Mouse (Mus musculus) embryonic fibroblast, embryonic 13.5 days (primary cell): ENCODE data around the gene Slc25a13.

Experiments used
- CTCF ChIP-seq: IDR thresholded peaks from 2 replicates; pipeline ENCODE4 v1.5.1; 2011; ENCODE audit warnings: mild to moderate bottlenecking, control low read depth, low read length, moderate library complexity, borderline replicate concordance; ENCODE audit not compliant: insufficient read depth
- POLR2A ChIP-seq: IDR thresholded peaks from 2 replicates; pipeline ENCODE4 v1.6.1; 2011; ENCODE audit warnings: low read depth, mild to moderate bottlenecking, control low read depth, low read length, moderate library complexity

DNA sequence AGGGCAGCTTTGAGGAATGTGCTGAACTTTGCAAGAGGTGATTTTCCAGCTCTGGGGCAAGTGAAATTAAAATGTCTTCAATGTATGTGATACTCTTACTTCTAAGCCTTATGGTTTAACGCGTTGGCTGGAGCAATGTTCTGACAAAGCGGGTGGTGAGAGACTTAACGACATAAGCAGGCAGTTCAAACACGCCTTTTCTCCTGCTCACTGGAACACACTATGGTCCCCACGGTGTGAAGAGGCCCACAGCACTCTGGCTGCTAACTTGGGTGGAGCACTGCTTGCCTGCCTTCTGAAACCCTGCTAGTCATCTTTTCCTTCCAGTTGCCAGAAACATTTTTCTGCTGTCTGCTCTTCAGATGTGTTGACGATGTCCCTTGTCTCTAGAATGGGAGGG lies 48.8 kb upstream of the Slc25a13 start:
- no peak for TF ChIP-seq CTCF
- no peak for TF ChIP-seq POLR2A
